Mouse (Mus musculus) embryonic facial prominence, embryonic 12.5 days (tissue): Measurements from ENCODE around the gene Ap4m1. TPM values are rescaled to one million over a fixed set of nuclear protein-coding genes. Genes with fewer than 3 reads are reported as not detected.

Experiments used
- ATAC-seq: fragments of 200-750 bp; cut with Nextera tagmentation; 2 replicates; pipeline ENCODE4 v1.8.0; 2017; ENCODE audit not compliant: insufficient number of reproducible peaks, insufficient read depth, low FRiP score, low TSS enrichment
- H3K27ac ChIP-seq: fragments of 300-500 bp; sonication (generic); 2 replicates; pipeline ENCODE4 v1.5.1; 2016; ENCODE audit warnings: mild to moderate bottlenecking
- H3K27me3 ChIP-seq: fragments of 300-500 bp; sonication (generic); 2 replicates; pipeline ENCODE4 v1.6.1; 2016; ENCODE audit warnings: mild to moderate bottlenecking, moderate library complexity
- H3K36me3 ChIP-seq: fragments of 300-500 bp; sonication (generic); 2 replicates; pipeline ENCODE4 v1.6.1; 2016; ENCODE audit warnings: mild to moderate bottlenecking
- H3K4me1 ChIP-seq: fragments of 300-500 bp; sonication (generic); 2 replicates; pipeline ENCODE4 v1.6.1; 2016
- H3K4me2 ChIP-seq: fragments of 300-500 bp; sonication (generic); replicated peaks from 2 replicates; pipeline ENCODE4 v1.6.1; 2016; ENCODE audit warnings: mild to moderate bottlenecking, moderate library complexity
- H3K4me3 ChIP-seq: fragments of 300-500 bp; sonication (generic); 2 replicates; pipeline ENCODE4 v1.5.1; 2016; ENCODE audit warnings: mild to moderate bottlenecking
- H3K9ac ChIP-seq: fragments of 300-500 bp; sonication (generic); 2 replicates; pipeline ENCODE4 v1.6.1; 2016; ENCODE audit warnings: mild to moderate bottlenecking, moderate library complexity
- H3K9me3 ChIP-seq: fragments of 300-500 bp; sonication (generic); 2 replicates; pipeline ENCODE4 v1.6.1; 2016; ENCODE audit warnings: mild to moderate bottlenecking, moderate library complexity
- WGBS: fragments of 180-500 bp; shearing (Covaris S2); methylation state at CpG from one replicate; pipeline ENCODE4 v1.1.7; 2016; 5-methylcytosine and 5-hydroxymethylcytosine counted together
- polyA plus RNA-seq: library from polyadenylated mRNA; unstranded; fragments of >200 nt; fragmentation: Nextera tagmentation; extraction: Ambion mirVana; gene quantifications from 2 replicates; pipeline ENCODE4 v1.2.1, GENCODE M21; 2016

Gene Ap4m1
- 30.1 and 32.4 TPM in 2 replicates for polyA plus RNA-seq

DNA sequence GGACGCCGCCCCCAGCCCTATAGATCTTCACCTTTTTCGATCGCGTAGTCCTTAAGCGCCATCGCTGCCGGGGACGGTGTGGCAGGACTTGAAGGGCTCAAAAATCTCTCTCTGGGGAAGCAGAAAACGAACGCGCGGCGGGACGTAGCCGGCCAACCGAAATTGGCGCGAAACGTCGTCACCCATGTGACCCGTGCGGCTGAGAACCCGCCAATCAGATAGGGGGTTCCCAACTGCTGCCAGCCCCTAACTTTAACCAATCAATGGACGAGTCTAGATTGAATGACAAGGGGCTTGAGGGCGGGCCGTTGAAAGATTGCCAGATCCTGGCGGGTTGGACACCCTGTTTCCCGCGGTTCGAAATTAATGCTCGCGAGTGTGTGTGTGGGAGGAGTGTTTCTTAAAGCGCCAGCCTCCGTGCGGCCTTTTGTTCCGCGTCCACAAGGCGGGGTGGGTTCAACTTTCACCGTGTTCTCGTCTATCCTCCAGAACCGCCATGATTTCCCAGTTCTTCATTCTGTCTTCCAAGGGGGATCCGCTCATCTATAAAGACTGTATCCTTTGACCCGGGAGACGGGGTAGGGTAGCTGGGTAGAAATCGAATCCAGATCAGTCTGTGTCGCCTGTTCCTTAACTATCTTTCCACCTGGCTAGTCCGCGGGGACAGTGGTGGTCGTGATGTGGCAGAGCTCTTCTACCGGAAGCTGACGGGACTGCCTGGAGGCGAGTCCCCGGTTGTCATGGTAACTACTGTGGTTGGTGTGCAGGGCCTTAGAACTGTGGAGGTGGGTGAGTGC is at the start of gene Ap4m1, which contains the start of gene Mcm7:
TSS of gene Ap4m1 (plus strand) at position 308 of the 797 bp plus-strand sequence.
TSS of gene Mcm7 (minus strand) at position 728 of the 797 bp plus-strand sequence.
- peak; percentile 93 for ATAC-seq
- H3K27ac ChIP-seq: peak within 1 kb of the TSS; percentile 95
- H3K4me1 ChIP-seq: peaks cover 19% of the 10 kb centered on the region
- WGBS: under 1% methylated on average over 54 of the region's 54 CpGs
- H3K27me3 ChIP-seq: no peaks in the 10 kb centered on the region
- H3K9me3 ChIP-seq: no peaks in the 10 kb centered on the region
- H3K9ac ChIP-seq: peak within 1 kb of the TSS; percentile 83
- peak within 1 kb of the TSS; percentile 87 for H3K4me3 ChIP-seq
- peak within 1 kb of the TSS; percentile 82 for H3K4me2 ChIP-seq
- peaks cover 57% of the 10 kb centered on the region for H3K36me3 ChIP-seq

DNA sequence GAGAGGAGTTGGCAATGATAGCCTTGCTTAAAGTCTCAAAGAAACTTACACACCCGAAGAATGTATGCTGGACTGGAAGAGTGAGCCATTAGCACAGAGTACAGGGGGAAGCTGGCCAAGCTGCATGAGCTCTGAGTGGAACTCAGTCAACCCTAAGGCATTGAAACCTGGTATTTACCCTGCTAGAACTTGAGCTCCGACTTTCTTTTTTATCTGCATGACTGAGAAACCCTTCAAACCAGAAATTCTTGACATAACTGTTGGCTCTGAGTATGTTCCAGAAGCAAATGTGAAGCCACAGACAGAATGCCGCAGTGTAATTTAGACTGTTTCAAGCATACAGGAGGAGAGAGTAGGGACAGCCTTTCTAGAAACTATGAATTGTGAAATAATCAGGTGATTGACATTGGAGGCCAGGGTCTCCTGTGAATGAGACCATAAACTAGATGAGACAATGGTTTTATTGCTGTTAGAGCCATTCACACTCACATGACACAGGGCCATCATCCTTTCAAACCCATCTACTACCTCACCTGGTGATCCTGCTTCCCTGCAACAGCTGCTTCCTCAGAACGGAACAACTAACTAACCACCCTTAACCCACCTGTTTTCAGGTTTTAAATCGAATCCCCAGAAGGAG is 39.3 kb upstream of the Ap4m1 start:
- H3K36me3 ChIP-seq: peaks cover 72% of the 10 kb centered on the region
- 91% methylated on average over 5 of the region's 5 CpGs for WGBS

DNA sequence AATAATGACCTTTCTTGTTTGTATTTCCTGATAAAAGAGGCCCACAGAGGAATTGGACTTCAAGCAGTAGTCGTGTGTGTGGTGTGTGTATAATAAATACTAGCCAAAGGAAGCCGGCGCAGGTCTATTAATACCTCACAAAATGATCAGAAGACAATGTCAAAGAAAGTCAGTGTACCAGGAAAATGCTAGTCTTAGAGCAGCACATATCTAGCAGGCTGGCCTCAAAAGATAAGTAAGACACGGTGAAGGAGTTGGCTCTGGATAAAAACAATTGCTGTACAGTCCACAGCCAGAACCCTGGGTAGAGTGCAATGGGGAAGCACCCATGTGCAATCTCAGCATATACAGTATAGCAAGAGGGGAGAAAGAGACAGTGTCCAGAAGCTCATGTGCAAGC is 34.5 kb upstream of the Ap4m1 start:
- H3K4me1 ChIP-seq: no peaks in the 10 kb centered on the region
- no peak overlapping the region for H3K4me3 ChIP-seq
- H3K4me2 ChIP-seq: no peak overlapping the region
- ATAC-seq: no peak
- H3K27me3 ChIP-seq: no peaks in the 10 kb centered on the region
- H3K36me3 ChIP-seq: peaks cover 32% of the 10 kb centered on the region
- H3K27ac ChIP-seq: no peak overlapping the region
- H3K9me3 ChIP-seq: no peaks in the 10 kb centered on the region
- 88% methylated on average over 4 of the region's 4 CpGs for WGBS
- H3K9ac ChIP-seq: no peak overlapping the region

More for the DNA sequence above, 39.3 kb upstream of the Ap4m1 start:
- Histone ChIP-seq H3K4me2 (no peak overlapping the region), H3K4me3 (no peak overlapping the region), H3K9ac (no peak overlapping the region), H3K27me3 (no peaks in the 10 kb centered on the region), H3K9me3 (no peaks in the 10 kb centered on the region), H3K4me1 (no peaks in the 10 kb centered on the region), H3K27ac (no peak overlapping the region)
- ATAC-seq: no peak

DNA sequence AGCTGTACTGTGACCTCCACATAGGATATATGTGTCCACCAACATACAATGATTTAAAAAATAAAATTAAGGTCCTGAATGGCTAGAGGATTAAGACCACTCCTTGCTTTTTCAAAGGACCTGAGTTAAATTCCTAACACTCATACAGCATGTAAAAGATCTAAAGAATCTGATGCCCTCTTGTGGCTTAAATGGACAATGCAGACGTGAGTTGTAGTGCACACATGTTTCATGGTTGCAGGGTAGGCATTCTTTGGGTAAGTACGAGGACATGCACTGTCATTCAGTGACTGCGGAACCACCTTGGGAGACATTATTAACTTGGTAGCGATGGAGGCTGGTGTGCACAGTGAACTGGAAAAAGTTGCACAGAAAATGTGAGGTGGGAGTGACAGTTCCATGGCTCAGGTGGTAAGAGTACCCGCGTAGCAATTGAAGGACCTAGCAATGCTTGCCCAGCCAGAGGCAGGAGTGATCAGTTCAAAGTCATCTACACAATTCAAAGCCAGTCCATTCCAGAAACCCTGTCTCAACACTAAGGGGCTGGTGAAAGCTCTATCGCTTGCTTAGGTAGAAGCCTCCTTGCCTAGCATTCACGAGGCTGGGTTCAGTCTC is 33.8 kb upstream of the Ap4m1 start:
- Histone ChIP-seq H3K4me2 (no peak overlapping the region), H3K4me1 (no peaks in the 10 kb centered on the region), H3K9ac (no peak overlapping the region), H3K4me3 (no peak overlapping the region), H3K36me3 (peaks cover 29% of the 10 kb centered on the region), H3K9me3 (no peaks in the 10 kb centered on the region), H3K27ac (no peak overlapping the region), H3K27me3 (no peaks in the 10 kb centered on the region)
- 62% methylated on average over 8 of the region's 8 CpGs for WGBS
- ATAC-seq: no peak

DNA sequence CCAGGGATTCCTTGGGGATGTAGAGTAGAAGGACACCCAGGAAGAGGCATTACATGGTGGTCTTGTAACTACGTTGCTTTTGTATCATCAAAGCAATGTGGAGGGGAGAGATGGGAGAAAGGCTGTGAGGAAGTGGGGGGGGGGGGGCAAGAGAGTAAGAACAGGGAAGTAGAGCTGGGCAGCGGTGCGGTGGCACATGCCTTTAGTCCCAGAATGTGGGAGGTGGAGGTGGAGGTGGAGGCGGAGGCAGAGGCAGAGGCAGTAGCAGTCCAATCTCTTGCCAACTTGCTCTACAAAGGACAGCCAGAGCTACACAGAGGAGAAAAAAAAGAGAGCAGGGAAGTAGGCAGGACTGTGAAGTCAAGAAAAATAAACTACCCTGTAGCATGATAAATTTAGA is 33.2 kb upstream of the Ap4m1 start:
- H3K9ac ChIP-seq: no peak overlapping the region
- H3K4me1 ChIP-seq: no peaks in the 10 kb centered on the region
- H3K36me3 ChIP-seq: peaks cover 29% of the 10 kb centered on the region
- ATAC-seq: no peak
- H3K4me2 ChIP-seq: no peak overlapping the region
- H3K27me3 ChIP-seq: no peaks in the 10 kb centered on the region
- H3K27ac ChIP-seq: no peak overlapping the region
- H3K4me3 ChIP-seq: no peak overlapping the region
- no peaks in the 10 kb centered on the region for H3K9me3 ChIP-seq
- 75% methylated on average over 4 of the region's 4 CpGs for WGBS

GRCm38 (mm10) chr5:138154390-138154789 is 17.4 kb upstream of the Ap4m1 start:
- Histone ChIP-seq H3K36me3 (peaks cover 30% of the 10 kb centered on the region), H3K4me2 (peak overlapping the region; percentile 73), H3K4me3 (peak overlapping the region; percentile 78), H3K9me3 (no peaks in the 10 kb centered on the region), H3K9ac (peak overlapping the region; percentile 88), H3K27ac (no peak overlapping the region), H3K4me1 (peaks cover 3% of the 10 kb centered on the region; the same call in 1 of the 2 replicates), H3K27me3 (no peaks in the 10 kb centered on the region)
- ATAC-seq: no peak
- 85% methylated on average over 3 of the region's 3 CpGs for WGBS

- WGBS: under 1% methylated on average over 31 of the region's 31 CpGs
- peaks cover 25% of the 10 kb centered on the region for H3K36me3 ChIP-seq
- H3K4me3 ChIP-seq: peak within 1 kb of the TSS; percentile 78
- peak; percentile 92 for ATAC-seq
- peak within 1 kb of the TSS; percentile 88 for H3K9ac ChIP-seq
- peaks cover 3% of the 10 kb centered on the region; the same call in 1 of the 2 replicates for H3K4me1 ChIP-seq
- H3K27me3 ChIP-seq: no peaks in the 10 kb centered on the region
- H3K9me3 ChIP-seq: no peaks in the 10 kb centered on the region
- peak within 1 kb of the TSS; percentile 93 for H3K27ac ChIP-seq
- peak within 1 kb of the TSS; percentile 73 for H3K4me2 ChIP-seq
Measured at GRCm38 (mm10) chr5:138155443-138155976, 16.3 kb upstream of the Ap4m1 start, which contains the start of gene Zfp113. Gene Zfp113, minus strand, starts transcription at chr5:138155744.

DNA sequence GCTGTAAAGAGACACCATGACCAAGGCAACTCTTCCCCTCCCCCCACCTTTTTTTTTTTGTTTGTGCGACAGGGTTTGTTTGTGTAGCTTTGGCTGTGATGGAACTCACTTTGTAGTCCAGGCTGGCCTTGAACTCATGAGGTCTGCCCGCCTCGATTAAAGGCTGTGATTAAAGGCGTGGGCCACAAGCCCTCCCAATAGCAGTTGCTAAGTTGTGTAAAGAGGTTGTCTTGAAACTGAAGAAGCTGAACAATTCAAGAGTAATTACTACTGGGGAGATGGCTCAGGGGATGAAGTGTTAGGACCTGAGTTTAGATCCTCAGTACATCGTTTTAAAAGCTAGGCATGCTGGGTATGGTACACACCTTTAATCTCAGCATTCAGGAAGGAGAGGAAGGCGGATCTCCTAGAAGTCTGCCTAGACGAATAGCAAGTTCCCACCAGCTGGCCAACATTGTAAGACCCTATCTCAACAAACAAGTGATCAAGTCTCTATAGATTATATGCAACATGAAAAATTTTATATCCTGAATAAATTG is 11.5 kb upstream of the Ap4m1 start:
- Histone ChIP-seq H3K4me3 (peak overlapping the region; percentile 69), H3K27ac (no peak overlapping the region; the same call in 1 of the 2 replicates), H3K9ac (no peak overlapping the region), H3K36me3 (peaks cover 30% of the 10 kb centered on the region), H3K4me1 (peaks cover 9% of the 10 kb centered on the region), H3K27me3 (no peaks in the 10 kb centered on the region), H3K4me2 (peak overlapping the region; percentile 67), H3K9me3 (no peaks in the 10 kb centered on the region)
- 72% methylated on average over 7 of the region's 7 CpGs for WGBS
- no peak for ATAC-seq

GRCm38 (mm10) chr5:138160842-138161665 is 10.7 kb upstream of the Ap4m1 start, which contains the start of gene Cops6:
Gene Cops6, plus strand, starts transcription at chr5:138161071.
- peak within 1 kb of the TSS; percentile 65 for H3K27ac ChIP-seq
- ATAC-seq: peak; percentile 93
- under 1% methylated on average over 42 of the region's 42 CpGs for WGBS

DNA sequence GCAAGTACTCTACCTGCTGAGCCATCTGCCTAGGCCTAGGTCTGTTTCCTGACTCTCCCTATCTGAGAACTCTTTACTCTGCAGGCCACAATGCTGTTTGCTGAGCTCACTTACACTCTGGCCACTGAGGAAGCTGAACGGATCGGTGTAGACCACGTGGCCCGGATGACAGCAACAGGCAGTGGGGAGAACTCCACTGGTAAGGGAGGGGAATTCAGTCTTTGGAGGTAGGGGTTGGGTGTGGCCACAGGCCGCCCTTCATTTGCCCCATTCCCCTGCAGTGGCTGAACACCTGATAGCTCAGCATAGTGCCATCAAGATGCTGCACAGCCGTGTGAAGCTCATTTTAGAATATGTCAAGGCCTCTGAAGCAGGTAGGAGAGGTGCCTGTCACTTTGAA is 8.8 kb upstream of the Ap4m1 start:
- Histone ChIP-seq H3K4me1 (peaks cover 9% of the 10 kb centered on the region), H3K27me3 (no peaks in the 10 kb centered on the region), H3K27ac (no peak overlapping the region), H3K36me3 (peaks cover 58% of the 10 kb centered on the region), H3K4me2 (no peak overlapping the region), H3K9me3 (no peaks in the 10 kb centered on the region), H3K4me3 (no peak overlapping the region), H3K9ac (no peak overlapping the region)
- WGBS: 74% methylated on average over 6 of the region's 6 CpGs
- ATAC-seq: no peak

More at GRCm38 (mm10) chr5:138160842-138161665, 10.7 kb upstream of the Ap4m1 start, which contains the start of gene Cops6:
- peak within 1 kb of the TSS; percentile 75 for H3K9ac ChIP-seq
- H3K4me1 ChIP-seq: peaks cover 9% of the 10 kb centered on the region
- H3K4me3 ChIP-seq: peak within 1 kb of the TSS; percentile 69
- no peaks in the 10 kb centered on the region for H3K9me3 ChIP-seq
- no peaks in the 10 kb centered on the region for H3K27me3 ChIP-seq
- H3K36me3 ChIP-seq: peaks cover 38% of the 10 kb centered on the region
- peak within 1 kb of the TSS; percentile 67 for H3K4me2 ChIP-seq
